8 mouse cellular contexts compared by ENCODE assay signal in genomic region chr9:66975239-66975645, GRCm38 (mm10). TPM values are rescaled to one million over a fixed set of nuclear protein-coding genes. Genes with fewer than 3 reads are reported as not detected.
A peak's percentile ranks its signal among the peaks of the same experiment; 100 is the strongest.
DNase-seq lines count a peak whose midpoint lies in the region; ATAC-seq and TF ChIP-seq lines count a peak whose summit lies in the region.

Gene Lactb, minus strand, starts transcription at chr9:66975484.

- no peaks in the 10 kb centered on the region for H3K27me3 ChIP-seq in heart, embryonic 10.5 days (ENCODE audit: insufficient read depth, poor library complexity, severe bottlenecking)
- H3K27me3 ChIP-seq in kidney, embryonic 16.5 days (ENCODE audit: insufficient read depth, low read length), result no peaks in the 10 kb centered on the region
- H3K27me3 ChIP-seq in liver, adult 2 months (ENCODE audit: control insufficient read depth, insufficient read depth, low read length), result no peaks in the 10 kb centered on the region
- no peaks in the 10 kb centered on the region for H3K27me3 ChIP-seq in myocyte (ENCODE audit: control insufficient read depth, insufficient read depth, insufficient read length)
- no peaks in the 10 kb centered on the region for H3K27me3 ChIP-seq in splenic B cell, adult 2 months (ENCODE audit: control insufficient read depth, insufficient read depth, low read length, poor library complexity, severe bottlenecking)

- H3K79me2 ChIP-seq in liver, adult 2 months (ENCODE audit: control insufficient read depth, insufficient read depth, low read length), result no peaks in the 10 kb centered on the region; the same call in 1 of the 2 replicates
- H3K79me2 ChIP-seq in myocyte (ENCODE audit: control insufficient read depth, insufficient read depth), result no peaks in the 10 kb centered on the region

- peak within 1 kb of the TSS; percentile 73 for H3K4me2 ChIP-seq in kidney, embryonic 16.5 days (replicated peaks; ENCODE audit: low read depth, low read length)
- peak within 1 kb of the TSS; percentile 75 for H3K4me2 ChIP-seq in myocyte (ENCODE audit: low read depth)

- peaks cover 2% of the 10 kb centered on the region for H3K36me3 ChIP-seq in heart, embryonic 10.5 days
- peaks cover 7% of the 10 kb centered on the region; the same call in 1 of the 2 replicates for H3K36me3 ChIP-seq in kidney, embryonic 16.5 days (ENCODE audit: insufficient read depth, low read length)
- H3K36me3 ChIP-seq in liver, adult 2 months (ENCODE audit: control insufficient read depth, insufficient read depth, low read length), result peaks cover 5% of the 10 kb centered on the region; the same call in 1 of the 2 replicates
- peaks cover 3% of the 10 kb centered on the region for H3K36me3 ChIP-seq in myocyte (ENCODE audit: control insufficient read depth, insufficient read depth)
- H3K36me3 ChIP-seq in splenic B cell, adult 2 months (ENCODE audit: control insufficient read depth, insufficient read depth, low read length, poor library complexity, severe bottlenecking), result peaks cover 5% of the 10 kb centered on the region; the same call in 1 of the 2 replicates

- H3K9ac ChIP-seq in kidney, embryonic 16.5 days (replicated peaks; ENCODE audit: low read length), result peak within 1 kb of the TSS; percentile 84
- peak within 1 kb of the TSS; percentile 91 for H3K9ac ChIP-seq in liver, adult 2 months (ENCODE audit: low read depth, low read length)

- H3K4me3 ChIP-seq in bone marrow macrophage, adult 2 months (ENCODE audit: insufficient read depth, low read length), result peak within 1 kb of the TSS; percentile 83
- peak within 1 kb of the TSS; percentile 67 for H3K4me3 ChIP-seq in embryonic fibroblast, embryonic 13.5 days (ENCODE audit: insufficient read depth, low read length)
- H3K4me3 ChIP-seq in heart, embryonic 10.5 days, result peak within 1 kb of the TSS; percentile 88
- peak within 1 kb of the TSS; percentile 94 for H3K4me3 ChIP-seq in kidney, embryonic 16.5 days (ENCODE audit: low read length)
- peak within 1 kb of the TSS; percentile 80 for H3K4me3 ChIP-seq in liver, adult 2 months (ENCODE audit: insufficient read depth, low read depth, low read length)
- peak within 1 kb of the TSS; percentile 28 for H3K4me3 ChIP-seq in myocyte

- no peak for TF ChIP-seq POLR2A in bone marrow macrophage, adult 2 months (IDR thresholded peaks at IDR 0.05; ENCODE audit: borderline replicate concordance, low read depth, low read length)
- TF ChIP-seq POLR2A in embryonic fibroblast, embryonic 13.5 days (IDR thresholded peaks at IDR 0.05; ENCODE audit: low read depth, low read length), result peak; percentile 74
- TF ChIP-seq POLR2A in liver, adult 2 months (IDR thresholded peaks at IDR 0.05; ENCODE audit: extremely low read depth, insufficient read depth, low read length), result peak; percentile 76
- TF ChIP-seq POLR2A in myocyte (IDR thresholded peaks at IDR 0.05; ENCODE audit: insufficient read length, low read depth), result peak; percentile 80

- WGBS in heart, embryonic 10.5 days, result 1% methylated on average over 32 of the region's 32 CpGs
- WGBS in kidney, embryonic 16.5 days, result 0% methylated on average over 19 of the region's 32 CpGs
- WGBS in liver, adult 2 months, result under 1% methylated on average over 32 of the region's 32 CpGs

- DNase-seq in A20 (ENCODE audit: low read depth, low spot score), result peak; percentile 92
- DNase-seq in heart, embryonic 10.5 days (ENCODE audit: low spot score), result peak; percentile 97
- DNase-seq in liver, adult 2 months (ENCODE audit: extremely low read depth, low read depth, low spot score), result peak; percentile 68
- peak; percentile 88 for DNase-seq in splenic B cell, adult 2 months (ENCODE audit: low read depth, low spot score)

- H3K9me3 ChIP-seq in heart, embryonic 10.5 days, result no peaks in the 10 kb centered on the region
- H3K9me3 ChIP-seq in kidney, embryonic 16.5 days (ENCODE audit: low read length), result no peaks in the 10 kb centered on the region

- peak within 1 kb of the TSS; percentile 39 for H3ac ChIP-seq in myocyte (ENCODE audit: control insufficient read depth, insufficient read length)

- peak; percentile 97 for ATAC-seq in kidney, embryonic 16.5 days (ENCODE audit: low FRiP score, low TSS enrichment)

- H3K27ac ChIP-seq in bone marrow macrophage, adult 2 months (ENCODE audit: insufficient read depth, low read depth, low read length), result peak within 1 kb of the TSS; percentile 56
- peak within 1 kb of the TSS; percentile 57; the same call in 1 of the 2 replicates for H3K27ac ChIP-seq in embryonic fibroblast, embryonic 13.5 days (ENCODE audit: insufficient read depth, low read length)
- H3K27ac ChIP-seq in heart, embryonic 10.5 days, result peak within 1 kb of the TSS; percentile 91
- peak within 1 kb of the TSS; percentile 97 for H3K27ac ChIP-seq in kidney, embryonic 16.5 days (ENCODE audit: low read length)
- H3K27ac ChIP-seq in liver, adult 2 months (replicated peaks; ENCODE audit: insufficient read depth, low read depth, low read length), result peak within 1 kb of the TSS; percentile 87

- no peak for TF ChIP-seq CTCF in bone marrow macrophage, adult 2 months (IDR thresholded peaks at IDR 0.05; ENCODE audit: low read depth, low read length)
- TF ChIP-seq CTCF in embryonic fibroblast, embryonic 13.5 days (IDR thresholded peaks at IDR 0.05; ENCODE audit: borderline replicate concordance, insufficient read depth, low read length), result no peak
- no peak for TF ChIP-seq CTCF in liver, adult 2 months (IDR thresholded peaks at IDR 0.05; ENCODE audit: low read depth, low read length)

- peaks cover 27% of the 10 kb centered on the region for H3K4me1 ChIP-seq in bone marrow macrophage, adult 2 months (ENCODE audit: control insufficient read depth, insufficient read depth, low read length)
- peaks cover 2% of the 10 kb centered on the region; the same call in 1 of the 2 replicates for H3K4me1 ChIP-seq in embryonic fibroblast, embryonic 13.5 days (ENCODE audit: control insufficient read depth, insufficient read depth, low read length)
- peaks cover 5% of the 10 kb centered on the region for H3K4me1 ChIP-seq in heart, embryonic 10.5 days
- peaks cover 6% of the 10 kb centered on the region; the same call in 1 of the 2 replicates for H3K4me1 ChIP-seq in kidney, embryonic 16.5 days (ENCODE audit: insufficient read depth, low read length)
- H3K4me1 ChIP-seq in liver, adult 2 months (ENCODE audit: control insufficient read depth, insufficient read depth, low read length), result no peaks in the 10 kb centered on the region

TF ChIP-seq in myocyte, 11 proteins besides CTCF, POLR2A, EP300 and RAD21:
- TF ChIP-seq E2F4 (IDR thresholded peaks at IDR 0.05; ENCODE audit: insufficient read depth), result no peak
- peak in 1 of 3 experiments; percentile 20 for TF ChIP-seq MYOD1 (IDR thresholded peaks at IDR 0.05; ENCODE audit: control insufficient read depth in 1 of 3, insufficient read length in 2 of 3, low read depth in 2 of 3)
- no peak for TF ChIP-seq MYOG (IDR thresholded peaks at IDR 0.05; ENCODE audit: control insufficient read depth in 1 of 3, insufficient read depth in 1 of 3, insufficient read length in 2 of 3, low read depth in 2 of 3)
- no peak for TF ChIP-seq TCF3 (IDR thresholded peaks at IDR 0.05; ENCODE audit: insufficient read length, low read depth)
- TF ChIP-seq USF1 (IDR thresholded peaks at IDR 0.05; ENCODE audit: low read depth), result no peak
- TF ChIP-seq TCF12 (IDR thresholded peaks at IDR 0.05; ENCODE audit: insufficient read depth, poor library complexity, severe bottlenecking), result no peak
- no peak for TF ChIP-seq REST (IDR thresholded peaks at IDR 0.05; ENCODE audit: insufficient read depth, insufficient read length)
- no peak for TF ChIP-seq CEBPB (IDR thresholded peaks at IDR 0.05; ENCODE audit: insufficient read depth, poor library complexity, severe bottlenecking)
- no peak for TF ChIP-seq SRF (IDR thresholded peaks at IDR 0.05; ENCODE audit: control insufficient read depth, insufficient read length, low read depth)
- TF ChIP-seq POLR2AphosphoS2 (IDR thresholded peaks at IDR 0.05; ENCODE audit: insufficient read length, low read depth), result peak; percentile 74
- TF ChIP-seq MAX (IDR thresholded peaks at IDR 0.05; ENCODE audit: low read depth), result no peak

RNA-seq across cellular contexts. Expression of gene Lactb, which starts in this region (rescaled TPM):
- 19.6 and 22.9 TPM in 2 replicates for polyA plus RNA-seq in bone marrow macrophage, adult 2 months (2012; ENCODE audit: insufficient read depth, insufficient read length, missing spikeins)
- 15.4 and 21.9 TPM in 2 replicates for polyA plus RNA-seq in embryonic fibroblast, embryonic 13.5 days (2011; ENCODE audit: insufficient read length, low read depth, missing spikeins)
- 10.1 and 11.4 TPM in 2 replicates for polyA plus RNA-seq in heart, embryonic 10.5 days (2016; fragmentation: Nextera tagmentation; extraction: Ambion mirVana)
- 16.0 and 17.7 TPM in 2 replicates for polyA plus RNA-seq in kidney, embryonic 16.5 days (2015; fragmentation: Nextera tagmentation; extraction: Ambion mirVana)
- total RNA-seq in liver, adult 2 months (2014; rRNA removed), result 37.0 and 41.4 TPM in 2 replicates
- polyA plus RNA-seq in liver, adult 2 months (2012; rRNA removed), result 24.4 and 33.6 TPM in 2 replicates
- polyA plus RNA-seq in myocyte (2012; fragmentation: generic; extraction: Trizol), result 6.6 TPM

Comparison
In these comparisons a context has a peak if more than half of its experiments do, and no peak if none do; other contexts are left out.
1. Peak in every context shown above with its lines: DNase-seq, ATAC-seq, H3K4me3 ChIP-seq and H3K27ac ChIP-seq.
2. H3K4me3 ChIP-seq: peak in every context shown above with its lines; median percentile 94 in kidney, embryonic 16.5 days; 88 in heart, embryonic 10.5 days; 83 in bone marrow macrophage, adult 2 months; 80 in liver, adult 2 months; 67 in embryonic fibroblast, embryonic 13.5 days; 28 in myocyte.